Mouse (Mus musculus): ENCODE results near the gene B4galt5.

GRCm38 (mm10) chr2:167332336-167332987, 16.5 kb downstream of the B4galt5 start:
- TF ChIP-seq CTCF (IDR thresholded peaks at IDR 0.05; ENCODE audit: borderline replicate concordance, insufficient read depth, low read length) (no peak), POLR2A (IDR thresholded peaks at IDR 0.05; ENCODE audit: low read depth, low read length) (no peak)

All from embryonic fibroblast, embryonic 13.5 days (primary cell).